Mouse (Mus musculus) cerebellum, postnatal 4 days (tissue): ENCODE data around the gene Muc2.

Source experiments
- DNase-seq, 2 experiments: peaks; one replicate each; pipeline ENCODE4 v3.0.0; 2022; ENCODE audit warnings: low spot score in 2 of 2, mixed read lengths in 1 of 2

The Muc2 gene

GRCm38 (mm10) chr7:141770521-141770920 is 80.4 kb downstream of the Muc2 start:
- no peak for DNase-seq

DNA sequence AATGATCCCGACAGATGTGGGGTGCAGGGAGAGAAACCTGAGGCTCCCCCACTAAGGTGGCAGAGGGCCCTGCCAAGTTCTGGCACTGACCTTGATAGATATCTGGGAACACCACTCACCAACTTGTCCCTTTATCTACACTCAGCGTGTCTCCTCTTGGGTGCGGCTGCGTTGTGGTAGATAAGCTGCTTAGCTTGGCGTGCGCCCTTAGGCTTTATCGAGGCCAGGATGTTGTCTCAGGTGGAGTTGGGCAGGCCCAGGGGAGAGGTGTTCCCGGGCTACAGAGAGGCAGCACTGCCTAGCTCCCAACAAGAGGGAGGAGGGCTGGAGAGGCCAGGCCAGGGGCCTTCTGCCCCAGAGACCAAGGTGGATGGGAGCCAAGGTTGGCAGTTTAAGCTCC is 80.8 kb downstream of the Muc2 start:
- DNase-seq = no peak

- no peak for DNase-seq
Measured at GRCm38 (mm10) chr7:141772058-141772557, 82.0 kb downstream of the Muc2 start.

DNA sequence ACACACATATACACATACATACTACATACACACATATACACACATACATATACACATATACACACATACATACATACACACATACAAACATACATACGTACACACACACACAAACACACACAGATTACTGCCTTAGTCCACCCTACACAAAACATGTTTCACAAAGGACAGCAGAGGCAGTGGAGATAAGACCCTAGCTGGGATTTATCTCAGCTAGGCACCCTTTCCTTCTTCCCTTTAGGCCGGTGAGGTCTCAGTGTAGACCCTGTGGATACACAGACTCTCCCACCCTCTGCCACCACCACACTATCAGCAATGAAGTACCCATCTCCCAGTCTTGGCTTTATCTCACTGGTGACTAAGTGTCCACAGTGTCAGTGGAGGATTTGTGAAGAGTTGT is 84.7 kb downstream of the Muc2 start:
- DNase-seq = no peak

- no peak for DNase-seq
Measured at GRCm38 (mm10) chr7:141776199-141776598, 86.1 kb downstream of the Muc2 start.

DNA sequence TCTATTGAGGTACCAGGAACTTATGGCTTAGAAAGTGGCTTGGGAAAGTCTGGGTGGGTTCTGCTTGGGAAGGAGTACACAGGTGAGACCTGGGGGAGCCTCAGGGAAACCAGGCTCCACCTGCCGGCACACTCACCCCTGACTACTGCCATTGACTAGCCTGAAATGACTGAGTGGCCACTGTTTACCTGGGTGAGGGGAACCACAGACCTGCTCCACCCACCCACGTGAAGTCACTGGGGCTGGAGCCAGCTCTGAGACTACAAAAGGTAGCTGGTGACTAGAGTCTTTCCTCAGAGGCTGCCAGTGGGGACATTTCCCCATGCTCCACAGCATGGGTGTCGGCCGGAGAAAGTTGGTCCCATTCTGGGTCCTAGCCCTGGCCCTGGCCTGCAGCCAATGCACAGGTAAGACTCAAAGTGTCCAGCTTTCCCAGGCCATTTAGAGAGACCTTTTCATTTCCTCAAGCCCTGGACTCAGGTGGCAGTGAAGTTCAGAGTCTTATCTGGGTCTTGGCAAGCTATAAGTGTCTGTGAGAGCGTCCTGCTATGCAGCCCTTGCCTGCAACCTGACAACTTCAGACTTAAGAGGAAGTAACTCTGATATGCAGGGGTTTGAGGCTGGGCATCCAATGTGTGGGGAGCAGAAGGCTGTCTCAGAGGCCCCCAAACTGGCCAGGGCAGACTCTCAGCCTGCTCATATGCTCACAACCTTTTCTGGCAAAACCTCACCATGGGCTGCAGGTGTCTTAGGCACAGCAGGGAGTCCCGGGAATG is 98.7 kb downstream of the Muc2 start, which contains the start of gene Muc5ac:
Gene Muc5ac (plus strand): TSS at position 296 of the 776 bp plus-strand sequence.
- no peak for DNase-seq

DNA sequence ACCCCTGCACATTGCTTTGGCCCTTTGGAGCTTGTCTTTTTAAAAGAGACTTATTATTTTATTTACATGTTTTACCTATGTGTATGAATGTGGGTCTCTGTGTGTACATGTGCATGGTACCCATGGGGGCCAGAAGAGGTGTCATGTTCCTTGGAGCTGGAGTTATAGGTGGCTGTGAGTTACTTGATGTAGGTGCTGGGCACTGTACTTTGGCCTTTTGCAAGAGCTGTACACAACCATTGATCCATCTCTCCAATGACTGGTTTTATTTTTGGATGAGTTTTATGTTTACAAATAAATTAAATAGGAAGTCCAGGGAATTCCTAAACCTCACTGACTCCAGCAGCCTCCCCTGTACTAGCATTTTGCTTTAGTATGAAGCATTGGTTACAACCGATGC is 104.1 kb downstream of the Muc2 start:
- DNase-seq = no peak

GRCm38 (mm10) chr7:141803206-141803605 is 113.1 kb downstream of the Muc2 start:
- no peak for DNase-seq
